ENCODE assay signal across 8 mouse cellular contexts in genomic region chr8:84892993-84893708, GRCm38 (mm10). TPM values are rescaled to one million over a fixed set of nuclear protein-coding genes. Genes with fewer than 3 reads are reported as not detected.
DNase-seq lines count a peak whose midpoint lies in the region; ATAC-seq and TF ChIP-seq lines count a peak whose summit lies in the region.

No protein-coding gene starts in this region.

- peak overlapping the region; percentile 67 for H3K9ac ChIP-seq in kidney, embryonic 15.5 days
- H3K9ac ChIP-seq in midbrain, postnatal 0 days (replicated peaks; ENCODE audit: low read length, poor library complexity, severe bottlenecking): peak overlapping the region; percentile 68

- H3K27ac ChIP-seq in layer of hippocampus, adult 2 months: peak overlapping the region; percentile 69
- no peak overlapping the region for H3K27ac ChIP-seq in embryonic fibroblast, embryonic 13.5 days (ENCODE audit: insufficient read depth, low read length)
- peak overlapping the region; percentile 71 for H3K27ac ChIP-seq in kidney, embryonic 15.5 days
- peak overlapping the region; percentile 27; the same call in 1 of the 2 replicates for H3K27ac ChIP-seq in midbrain, postnatal 0 days (ENCODE audit: low read depth, low read length)

- TF ChIP-seq CTCF in layer of hippocampus, adult 2 months (conservative IDR thresholded peaks at IDR 0.05): no peak
- TF ChIP-seq CTCF in embryonic fibroblast, embryonic 13.5 days (IDR thresholded peaks at IDR 0.05; ENCODE audit: borderline replicate concordance, insufficient read depth, low read length): no peak
- no peak for TF ChIP-seq CTCF in midbrain, postnatal 0 days (IDR thresholded peaks at IDR 0.05)

- H3K4me2 ChIP-seq in kidney, embryonic 15.5 days: peak overlapping the region; percentile 78
- H3K4me2 ChIP-seq in midbrain, postnatal 0 days (ENCODE audit: low read depth, low read length, poor library complexity, severe bottlenecking): peak overlapping the region; percentile 76

- no peak for DNase-seq in layer of hippocampus, adult 2 months (ENCODE audit: low spot score in 2 of 2)
- no peak for DNase-seq in layer of hippocampus, adult 9-11 months
- no peak for DNase-seq in midbrain, postnatal 0 days (ENCODE audit: low spot score)
- no peak for DNase-seq in layer of hippocampus, postnatal 36 days
- no peak for DNase-seq in spleen, adult 12 weeks (ENCODE audit: low spot score)
- no peak for DNase-seq in urinary bladder, postnatal 10 days (ENCODE audit: low spot score)

- WGBS in kidney, embryonic 15.5 days: 7% methylated on average over 31 of the region's 31 CpGs
- WGBS in midbrain, postnatal 0 days: 11% methylated on average over 31 of the region's 31 CpGs

- H3K4me3 ChIP-seq in layer of hippocampus, adult 2 months: peak overlapping the region; percentile 73
- H3K4me3 ChIP-seq in embryonic fibroblast, embryonic 13.5 days (ENCODE audit: insufficient read depth, low read length): peak overlapping the region; percentile 73
- peak overlapping the region; percentile 85 for H3K4me3 ChIP-seq in kidney, embryonic 15.5 days (replicated peaks)
- H3K4me3 ChIP-seq in midbrain, postnatal 0 days (ENCODE audit: low read depth, low read length): peak overlapping the region; percentile 67

- no peaks in the 10 kb centered on the region for H3K4me1 ChIP-seq in embryonic fibroblast, embryonic 13.5 days (ENCODE audit: control insufficient read depth, insufficient read depth, low read length)
- peaks cover 17% of the 10 kb centered on the region for H3K4me1 ChIP-seq in kidney, embryonic 15.5 days
- peaks cover 5% of the 10 kb centered on the region; the same call in 1 of the 2 replicates for H3K4me1 ChIP-seq in midbrain, postnatal 0 days (ENCODE audit: insufficient read depth, low read length)

- H3K9me3 ChIP-seq in kidney, embryonic 15.5 days (replicated peaks): no peaks in the 10 kb centered on the region
- H3K9me3 ChIP-seq in midbrain, postnatal 0 days (ENCODE audit: low read length): no peaks in the 10 kb centered on the region

- H3K36me3 ChIP-seq in kidney, embryonic 15.5 days: peaks cover 32% of the 10 kb centered on the region
- peaks cover 9% of the 10 kb centered on the region for H3K36me3 ChIP-seq in midbrain, postnatal 0 days (ENCODE audit: insufficient read depth, low read length)

- no peaks in the 10 kb centered on the region for H3K27me3 ChIP-seq in kidney, embryonic 15.5 days
- no peaks in the 10 kb centered on the region for H3K27me3 ChIP-seq in midbrain, postnatal 0 days (ENCODE audit: insufficient read depth, low read length)

- peak; percentile 61 for ATAC-seq in kidney, embryonic 15.5 days (replicated peaks; ENCODE audit: low FRiP score)
- 0 out of 2 replicates have a peak, but pooled peaks have one; percentile 16 for ATAC-seq in midbrain, postnatal 0 days (ENCODE audit: low FRiP score)

- no peak for TF ChIP-seq POLR2A in embryonic fibroblast, embryonic 13.5 days (IDR thresholded peaks at IDR 0.05; ENCODE audit: low read depth, low read length)

RNA-seq across cellular contexts. Expression of gene Gcdh, which starts 0.6 kb away (rescaled TPM):
- total RNA-seq in layer of hippocampus, adult 2 months (2021): 10 to 100 TPM; 37.5 to 41.2 TPM
- polyA plus RNA-seq in embryonic fibroblast, embryonic 13.5 days (2011; ENCODE audit: insufficient read length, low read depth, missing spikeins): 18.6 and 23.5 TPM in 2 replicates
- polyA plus RNA-seq in kidney, embryonic 15.5 days (2015; fragmentation: Nextera tagmentation; extraction: Ambion mirVana): 49.8 and 51.2 TPM in 2 replicates
- 22.1 and 30.5 TPM in 2 replicates for total RNA-seq in midbrain, postnatal 0 days (2014; rRNA removed)
- polyA plus RNA-seq in midbrain, postnatal 0 days (2015; fragmentation: Nextera tagmentation; extraction: Ambion mirVana): 33.2 and 35.3 TPM in 2 replicates
- 10 to 100 TPM; 39.5 to 46.3 TPM for total RNA-seq in layer of hippocampus, postnatal 36 days (2021)

RNA-seq across cellular contexts. Expression of gene Klf1, which starts 8.6 kb away (rescaled TPM):
- not detected for total RNA-seq in layer of hippocampus, adult 2 months (2021)
- polyA plus RNA-seq in embryonic fibroblast, embryonic 13.5 days (2011; ENCODE audit: insufficient read length, low read depth, missing spikeins): not detected in 2 replicates
- polyA plus RNA-seq in kidney, embryonic 15.5 days (2015; fragmentation: Nextera tagmentation; extraction: Ambion mirVana): 3.4 and 7.2 TPM in 2 replicates
- total RNA-seq in midbrain, postnatal 0 days (2014; rRNA removed): 0.52 TPM in 1 of 2 replicates, not detected in the other
- polyA plus RNA-seq in midbrain, postnatal 0 days (2015; fragmentation: Nextera tagmentation; extraction: Ambion mirVana): 0.36 and 0.52 TPM in 2 replicates
- under 1 TPM in 1 of 2 experiments, not detected in 1; 0.40 TPM for total RNA-seq in layer of hippocampus, postnatal 36 days (2021)

RNA-seq across cellular contexts. Expression of gene Dnase2a, which starts 15.2 kb away (rescaled TPM):
- total RNA-seq in layer of hippocampus, adult 2 months (2021): 1 to 10 TPM; 3.9 to 5.7 TPM
- polyA plus RNA-seq in embryonic fibroblast, embryonic 13.5 days (2011; ENCODE audit: insufficient read length, low read depth, missing spikeins): 17.2 and 19.7 TPM in 2 replicates
- polyA plus RNA-seq in kidney, embryonic 15.5 days (2015; fragmentation: Nextera tagmentation; extraction: Ambion mirVana): 8.3 and 8.6 TPM in 2 replicates
- total RNA-seq in midbrain, postnatal 0 days (2014; rRNA removed): 4.3 and 5.7 TPM in 2 replicates
- 6.7 and 8.2 TPM in 2 replicates for polyA plus RNA-seq in midbrain, postnatal 0 days (2015; fragmentation: Nextera tagmentation; extraction: Ambion mirVana)
- 1 to 10 TPM; 3.2 to 3.9 TPM for total RNA-seq in layer of hippocampus, postnatal 36 days (2021)

RNA-seq across cellular contexts. Expression of gene Syce2, which starts 21.2 kb away (rescaled TPM):
- 10 to 100 TPM; 17.6 to 19.8 TPM for total RNA-seq in layer of hippocampus, adult 2 months (2021)
- 8.7 and 18.9 TPM in 2 replicates for polyA plus RNA-seq in embryonic fibroblast, embryonic 13.5 days (2011; ENCODE audit: insufficient read length, low read depth, missing spikeins)
- 66.5 and 70.3 TPM in 2 replicates for polyA plus RNA-seq in kidney, embryonic 15.5 days (2015; fragmentation: Nextera tagmentation; extraction: Ambion mirVana)
- 29.5 and 31.7 TPM in 2 replicates for total RNA-seq in midbrain, postnatal 0 days (2014; rRNA removed)
- 56.2 and 61.4 TPM in 2 replicates for polyA plus RNA-seq in midbrain, postnatal 0 days (2015; fragmentation: Nextera tagmentation; extraction: Ambion mirVana)
- total RNA-seq in layer of hippocampus, postnatal 36 days (2021): 10 to 100 TPM; 16.1 to 19.7 TPM

RNA-seq across cellular contexts. Expression of gene Farsa, which starts 36.4 kb away (rescaled TPM):
- 10 to 100 TPM; 49.7 to 58.0 TPM for total RNA-seq in layer of hippocampus, adult 2 months (2021)
- 41.0 and 43.5 TPM in 2 replicates for polyA plus RNA-seq in embryonic fibroblast, embryonic 13.5 days (2011; ENCODE audit: insufficient read length, low read depth, missing spikeins)
- 102 and 103 TPM in 2 replicates for polyA plus RNA-seq in kidney, embryonic 15.5 days (2015; fragmentation: Nextera tagmentation; extraction: Ambion mirVana)
- 74.8 and 84.6 TPM in 2 replicates for total RNA-seq in midbrain, postnatal 0 days (2014; rRNA removed)
- 92.7 and 103 TPM in 2 replicates for polyA plus RNA-seq in midbrain, postnatal 0 days (2015; fragmentation: Nextera tagmentation; extraction: Ambion mirVana)
- 10 to 100 TPM; 51.2 to 52.7 TPM for total RNA-seq in layer of hippocampus, postnatal 36 days (2021)
